Mouse (Mus musculus): ENCODE results near the gene Cmc1.

DNA sequence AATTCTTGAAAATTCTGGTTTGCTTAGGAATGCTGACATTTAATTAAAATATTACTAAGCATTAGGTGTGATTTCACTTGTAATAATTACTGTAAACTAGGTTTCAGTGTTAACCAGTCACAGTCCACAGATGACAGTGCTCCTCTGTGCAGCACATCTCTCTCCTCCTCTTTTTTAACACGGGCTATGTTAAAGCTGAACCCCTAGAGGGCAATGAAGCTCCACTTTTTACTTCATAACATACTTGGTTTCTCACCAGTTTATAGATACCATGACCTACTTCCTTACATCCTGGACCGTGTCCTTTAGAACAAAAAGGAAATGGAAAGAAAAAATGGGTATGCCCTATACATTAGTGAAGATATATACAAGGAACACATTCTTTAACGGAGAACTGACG is 50.6 kb downstream of the Cmc1 start:
- TF ChIP-seq CTCF (IDR thresholded peaks at IDR 0.05; ENCODE audit: borderline replicate concordance, extremely low read depth, insufficient read depth, insufficient read length) (peak; percentile 43; the same call in 1 of the 2 replicates), POLR2A (IDR thresholded peaks at IDR 0.05; ENCODE audit: borderline replicate concordance, extremely low read depth, insufficient read depth, insufficient read length, poor library complexity, severe bottlenecking) (no peak)

All from brain, embryonic 14.5 days (tissue).